Mouse (Mus musculus) olfactory bulb, adult 2 months (tissue): ENCODE data around the gene Gpc4.

Experiments
- CTCF ChIP-seq: fragments of 200-500 bp; IDR thresholded peaks from 2 replicates; pipeline ENCODE4 v1.5.1; 2012; ENCODE audit warnings: low read depth, mild to moderate bottlenecking, low read length, moderate library complexity; ENCODE audit not compliant: insufficient read depth
- POLR2A ChIP-seq: fragments of 200-500 bp; IDR thresholded peaks from 2 replicates; pipeline ENCODE4 v1.6.1; 2012; ENCODE audit warnings: mild to moderate bottlenecking, low read depth, low read length, moderate library complexity; ENCODE audit not compliant: insufficient read depth

GRCm38 (mm10) chrX:52128794-52129193 is 36.3 kb downstream of the Gpc4 start:
- TF ChIP-seq CTCF (no peak), POLR2A (no peak)
